Mouse (Mus musculus) C2C12 (cell line): Measurements from ENCODE around the gene Muc2. TPM values are rescaled to one million over a fixed set of nuclear protein-coding genes. Genes with fewer than 3 reads are reported as not detected.

Source experiments
- H3K27me3 ChIP-seq: one replicate; pipeline ENCODE4 v1.6.1; 2011; ENCODE audit not compliant: control insufficient read depth, insufficient read depth, insufficient read length
- H3K36me3 ChIP-seq: one replicate; pipeline ENCODE4 v1.6.1; 2011; ENCODE audit not compliant: control insufficient read depth, insufficient read depth
- H3K4me3 ChIP-seq: one replicate; pipeline ENCODE4 v1.5.1; 2011; ENCODE audit warnings: mild to moderate bottlenecking, control low read depth; ENCODE audit not compliant: poor library complexity, insufficient read depth, severe bottlenecking
- H3K79me2 ChIP-seq: one replicate; pipeline ENCODE4 v1.6.1; 2011; ENCODE audit not compliant: control insufficient read depth, insufficient read depth
- H3K79me3 ChIP-seq: one replicate; pipeline ENCODE4 v1.6.1; 2011; ENCODE audit warnings: low read depth, control low read depth
- H3ac ChIP-seq: one replicate; pipeline ENCODE3; 2011; ENCODE audit warnings: low read depth; ENCODE audit not compliant: control insufficient read depth, insufficient read length
- CEBPB ChIP-seq: IDR thresholded peaks from one replicate; pipeline ENCODE4 v1.6.1; 2011; ENCODE audit warnings: low read depth, mild to moderate bottlenecking, control low read depth, moderate library complexity
- CTCF ChIP-seq: IDR thresholded peaks from one replicate; pipeline ENCODE4 v1.5.1; 2011; ENCODE audit not compliant: control insufficient read depth, insufficient read depth, insufficient read length
- FOSL1 ChIP-seq: IDR thresholded peaks from one replicate; pipeline ENCODE4 v1.8.0; 2011; ENCODE audit warnings: mild to moderate bottlenecking, low read length; ENCODE audit not compliant: poor library complexity, insufficient read depth, severe bottlenecking
- MAX ChIP-seq: IDR thresholded peaks from one replicate; pipeline ENCODE4 v1.6.1; 2011; ENCODE audit warnings: mild to moderate bottlenecking, control low read depth
- MYOD1 ChIP-seq: IDR thresholded peaks from one replicate; pipeline ENCODE4 v1.6.1; 2011; ENCODE audit warnings: low read depth; ENCODE audit not compliant: control insufficient read depth, insufficient read length
- MYOG ChIP-seq: IDR thresholded peaks from one replicate; pipeline ENCODE4 v1.6.1; 2011; ENCODE audit not compliant: control insufficient read depth, insufficient read length; ENCODE audit errors: extremely low read depth
- USF1 ChIP-seq: IDR thresholded peaks from one replicate; pipeline ENCODE4 v1.6.1; 2011; ENCODE audit warnings: low read depth, mild to moderate bottlenecking, control low read depth, moderate library complexity
- polyA plus RNA-seq: library from polyadenylated mRNA; unstranded; fragments of >200 nt; fragmentation: generic; extraction: Trizol; gene quantifications from one replicate; pipeline ENCODE4 v1.2.1, GENCODE M21; 2012; ENCODE audit warnings: missing spikeins

Muc2 gene
- polyA plus RNA-seq, 1 experiment, result 0.02 TPM

GRCm38 (mm10) chr7:141770988-141771387 lies 80.8 kb downstream of the Muc2 start:
- TF ChIP-seq MYOD1 (no peak), CEBPB (no peak), MAX (no peak), MYOG (no peak), CTCF (no peak), USF1 (no peak), FOSL1 (no peak)
- Histone ChIP-seq H3K36me3 (no peaks in the 10 kb centered on the region), H3K4me3 (no peak overlapping the region), H3K79me2 (no peaks in the 10 kb centered on the region), H3K79me3 (no peaks in the 10 kb centered on the region), H3K27me3 (peaks cover 12% of the 10 kb centered on the region), H3ac (no peak overlapping the region)

DNA sequence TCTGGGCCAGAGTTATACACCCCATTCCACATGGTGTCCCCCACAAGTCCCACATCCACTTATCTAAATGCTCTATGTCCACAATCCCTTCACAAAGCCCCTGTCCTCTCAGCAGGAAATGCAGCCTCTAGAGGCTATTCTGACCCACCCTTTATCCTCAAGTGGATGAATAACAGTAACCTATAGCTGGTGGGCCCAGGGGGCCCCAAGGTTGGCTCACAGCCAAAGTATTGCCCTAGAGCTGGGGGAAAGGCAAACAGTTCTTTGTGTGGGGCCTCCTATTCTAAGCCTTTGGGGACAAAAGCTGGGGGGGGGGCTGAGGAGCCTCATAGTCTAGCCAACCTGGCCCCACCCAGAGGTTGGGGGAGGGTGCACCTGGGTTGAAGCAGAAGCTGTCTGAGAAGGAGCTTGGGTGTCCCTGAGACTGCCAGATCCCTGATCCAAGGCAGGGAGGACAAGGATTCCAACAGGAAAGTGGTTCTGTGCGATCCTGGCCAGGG lies 82.0 kb downstream of the Muc2 start:
- TF ChIP-seq CEBPB, result no peak
- TF ChIP-seq CTCF, result no peak
- TF ChIP-seq MYOG, result no peak
- TF ChIP-seq USF1, result no peak
- no peak for TF ChIP-seq MYOD1
- no peak for TF ChIP-seq MAX
- no peak for TF ChIP-seq FOSL1
- H3K4me3 ChIP-seq, result no peak overlapping the region
- H3K27me3 ChIP-seq, result peaks cover 12% of the 10 kb centered on the region
- H3ac ChIP-seq, result no peak overlapping the region
- H3K36me3 ChIP-seq, result no peaks in the 10 kb centered on the region
- H3K79me3 ChIP-seq, result no peaks in the 10 kb centered on the region
- no peaks in the 10 kb centered on the region for H3K79me2 ChIP-seq

- Histone ChIP-seq H3K27me3 (peaks cover 28% of the 10 kb centered on the region), H3K79me3 (no peaks in the 10 kb centered on the region), H3K36me3 (no peaks in the 10 kb centered on the region), H3K79me2 (no peaks in the 10 kb centered on the region), H3ac (no peak overlapping the region), H3K4me3 (no peak overlapping the region)
- TF ChIP-seq MYOD1 (no peak), CEBPB (no peak), USF1 (no peak), CTCF (no peak), MAX (no peak), FOSL1 (no peak), MYOG (no peak)
These were observed 84.7 kb downstream of the Muc2 start for GRCm38 (mm10) chr7:141774855-141775254.

- no peak for TF ChIP-seq MYOD1
- TF ChIP-seq CTCF, result no peak
- H3K36me3 ChIP-seq, result no peaks in the 10 kb centered on the region
- H3K27me3 ChIP-seq, result peaks cover 40% of the 10 kb centered on the region
- no peak overlapping the region for H3ac ChIP-seq
- H3K79me2 ChIP-seq, result no peaks in the 10 kb centered on the region
- H3K4me3 ChIP-seq, result no peak overlapping the region
- H3K79me3 ChIP-seq, result no peaks in the 10 kb centered on the region
These were observed 86.1 kb downstream of the Muc2 start for GRCm38 (mm10) chr7:141776199-141776598.

- Histone ChIP-seq H3K4me3 (no peak within 1 kb of the TSS), H3K36me3 (no peaks in the 10 kb centered on the region), H3ac (no peak within 1 kb of the TSS), H3K27me3 (peaks cover 41% of the 10 kb centered on the region), H3K79me2 (no peaks in the 10 kb centered on the region), H3K79me3 (no peaks in the 10 kb centered on the region)
- TF ChIP-seq MAX (no peak), USF1 (no peak), MYOD1 (no peak), CEBPB (no peak), MYOG (no peak), FOSL1 (no peak), CTCF (no peak)
These were observed 98.7 kb downstream of the Muc2 start, which contains the start of gene Muc5ac for GRCm38 (mm10) chr7:141788677-141789452. Gene Muc5ac (plus strand): TSS chr7:141788972.
